Mouse (Mus musculus): Measurements from ENCODE around the gene Glipr1. TPM values are rescaled to one million over a fixed set of nuclear protein-coding genes. Genes with fewer than 3 reads are reported as not detected.

The Glipr1 gene
- polyA plus RNA-seq, 1 experiment from 2014 or later = 14.7 TPM

- H3K4me1 ChIP-seq (ENCODE audit: control insufficient read depth, insufficient read depth, low read length) = no peaks in the 10 kb centered on the region
- H3K27me3 ChIP-seq (ENCODE audit: control insufficient read depth, insufficient read depth, low read length) = no peaks in the 10 kb centered on the region
- H3K4me2 ChIP-seq (ENCODE audit: low read depth, low read length) = no peak overlapping the region
- H3K9ac ChIP-seq (ENCODE audit: low read length) = no peak overlapping the region
- H3K27ac ChIP-seq (ENCODE audit: low read length) = no peak overlapping the region
- H3K36me3 ChIP-seq (ENCODE audit: control insufficient read depth, insufficient read depth, low read length) = no peaks in the 10 kb centered on the region
- no peak for ATAC-seq (ENCODE audit: insufficient read depth, low FRiP score)
- 68% methylated on average over 4 of the region's 4 CpGs for WGBS
- H3K4me3 ChIP-seq (replicated peaks; ENCODE audit: low read length) = no peak overlapping the region
- H3K9me3 ChIP-seq (replicated peaks; ENCODE audit: control insufficient read depth, low read length) = no peaks in the 10 kb centered on the region
These were observed 53.4 kb downstream of the Glipr1 start for GRCm38 (mm10) chr10:111949008-111949407.

GRCm38 (mm10) chr10:111948041-111948440, 54.4 kb downstream of the Glipr1 start:
- no peak overlapping the region for H3K9ac ChIP-seq (ENCODE audit: low read length)
- no peaks in the 10 kb centered on the region for H3K9me3 ChIP-seq (replicated peaks; ENCODE audit: control insufficient read depth, low read length)
- 93% methylated on average over 1 of the region's 1 CpGs for WGBS
- H3K27ac ChIP-seq (ENCODE audit: low read length) = no peak overlapping the region
- H3K4me1 ChIP-seq (ENCODE audit: control insufficient read depth, insufficient read depth, low read length) = no peaks in the 10 kb centered on the region
- no peak overlapping the region for H3K4me3 ChIP-seq (replicated peaks; ENCODE audit: low read length)
- no peaks in the 10 kb centered on the region for H3K36me3 ChIP-seq (ENCODE audit: control insufficient read depth, insufficient read depth, low read length)
- H3K27me3 ChIP-seq (ENCODE audit: control insufficient read depth, insufficient read depth, low read length) = no peaks in the 10 kb centered on the region
- no peak overlapping the region for H3K4me2 ChIP-seq (ENCODE audit: low read depth, low read length)
- ATAC-seq (ENCODE audit: insufficient read depth, low FRiP score) = no peak

- H3K9me3 ChIP-seq (replicated peaks; ENCODE audit: control insufficient read depth, low read length) = no peaks in the 10 kb centered on the region
- H3K4me1 ChIP-seq (ENCODE audit: control insufficient read depth, insufficient read depth, low read length) = no peaks in the 10 kb centered on the region
- H3K36me3 ChIP-seq (ENCODE audit: control insufficient read depth, insufficient read depth, low read length) = no peaks in the 10 kb centered on the region
- no peak overlapping the region for H3K9ac ChIP-seq (ENCODE audit: low read length)
- no peak overlapping the region for H3K4me3 ChIP-seq (replicated peaks; ENCODE audit: low read length)
- H3K27me3 ChIP-seq (ENCODE audit: control insufficient read depth, insufficient read depth, low read length) = no peaks in the 10 kb centered on the region
- no peak overlapping the region for H3K27ac ChIP-seq (ENCODE audit: low read length)
- H3K4me2 ChIP-seq (ENCODE audit: low read depth, low read length) = no peak overlapping the region
- no peak for ATAC-seq (ENCODE audit: insufficient read depth, low FRiP score)
- WGBS = 58% methylated on average over 3 of the region's 3 CpGs
These were observed 56.9 kb downstream of the Glipr1 start for GRCm38 (mm10) chr10:111945563-111945962.

GRCm38 (mm10) chr10:111943026-111943425, 59.4 kb downstream of the Glipr1 start:
- Histone ChIP-seq H3K27me3 (ENCODE audit: control insufficient read depth, insufficient read depth, low read length) (no peaks in the 10 kb centered on the region), H3K27ac (ENCODE audit: low read length) (no peak overlapping the region), H3K9ac (ENCODE audit: low read length) (no peak overlapping the region), H3K4me3 (replicated peaks; ENCODE audit: low read length) (no peak overlapping the region), H3K36me3 (ENCODE audit: control insufficient read depth, insufficient read depth, low read length) (no peaks in the 10 kb centered on the region), H3K4me1 (ENCODE audit: control insufficient read depth, insufficient read depth, low read length) (no peaks in the 10 kb centered on the region), H3K9me3 (replicated peaks; ENCODE audit: control insufficient read depth, low read length) (no peaks in the 10 kb centered on the region), H3K4me2 (ENCODE audit: low read depth, low read length) (no peak overlapping the region)
- 79% methylated on average over 7 of the region's 7 CpGs for WGBS
- no peak for ATAC-seq (ENCODE audit: insufficient read depth, low FRiP score)

GRCm38 (mm10) chr10:111937146-111937534, 65.3 kb downstream of the Glipr1 start:
- Histone ChIP-seq H3K4me2 (ENCODE audit: low read depth, low read length) (no peak overlapping the region), H3K4me1 (ENCODE audit: control insufficient read depth, insufficient read depth, low read length) (peaks cover 5% of the 10 kb centered on the region), H3K4me3 (replicated peaks; ENCODE audit: low read length) (no peak overlapping the region), H3K36me3 (ENCODE audit: control insufficient read depth, insufficient read depth, low read length) (no peaks in the 10 kb centered on the region), H3K27me3 (ENCODE audit: control insufficient read depth, insufficient read depth, low read length) (no peaks in the 10 kb centered on the region), H3K27ac (ENCODE audit: low read length) (peak overlapping the region; percentile 40; the same call in 1 of the 2 replicates), H3K9me3 (replicated peaks; ENCODE audit: control insufficient read depth, low read length) (no peaks in the 10 kb centered on the region), H3K9ac (ENCODE audit: low read length) (no peak overlapping the region)
- WGBS = 41% methylated on average over 5 of the region's 5 CpGs
- no peak for ATAC-seq (ENCODE audit: insufficient read depth, low FRiP score)

GRCm38 (mm10) chr10:111936491-111937145, 65.8 kb downstream of the Glipr1 start:
- Histone ChIP-seq H3K4me1 (ENCODE audit: control insufficient read depth, insufficient read depth, low read length) (peaks cover 5% of the 10 kb centered on the region), H3K36me3 (ENCODE audit: control insufficient read depth, insufficient read depth, low read length) (no peaks in the 10 kb centered on the region), H3K9me3 (replicated peaks; ENCODE audit: control insufficient read depth, low read length) (no peaks in the 10 kb centered on the region), H3K27me3 (ENCODE audit: control insufficient read depth, insufficient read depth, low read length) (no peaks in the 10 kb centered on the region), H3K9ac (ENCODE audit: low read length) (peak overlapping the region; percentile 20; the same call in 1 of the 2 replicates), H3K4me2 (ENCODE audit: low read depth, low read length) (no peak overlapping the region), H3K4me3 (replicated peaks; ENCODE audit: low read length) (no peak overlapping the region), H3K27ac (ENCODE audit: low read length) (peak overlapping the region; percentile 40; the same call in 1 of the 2 replicates)
- 27% methylated on average over 13 of the region's 13 CpGs for WGBS
- ATAC-seq (ENCODE audit: insufficient read depth, low FRiP score) = peak; percentile 56; the same call in 1 of the 2 replicates

GRCm38 (mm10) chr10:111936021-111936420, 66.4 kb downstream of the Glipr1 start:
- Histone ChIP-seq H3K27ac (ENCODE audit: low read length) (peak overlapping the region; percentile 40; the same call in 1 of the 2 replicates), H3K4me2 (ENCODE audit: low read depth, low read length) (no peak overlapping the region), H3K9ac (ENCODE audit: low read length) (no peak overlapping the region), H3K9me3 (replicated peaks; ENCODE audit: control insufficient read depth, low read length) (no peaks in the 10 kb centered on the region), H3K36me3 (ENCODE audit: control insufficient read depth, insufficient read depth, low read length) (no peaks in the 10 kb centered on the region), H3K4me3 (replicated peaks; ENCODE audit: low read length) (no peak overlapping the region), H3K4me1 (ENCODE audit: control insufficient read depth, insufficient read depth, low read length) (peaks cover 5% of the 10 kb centered on the region), H3K27me3 (ENCODE audit: control insufficient read depth, insufficient read depth, low read length) (no peaks in the 10 kb centered on the region)
- ATAC-seq (ENCODE audit: insufficient read depth, low FRiP score) = no peak
- 78% methylated on average over 4 of the region's 4 CpGs for WGBS

Other genes with a start within 250 kb of the Glipr1 start
- 38.0 and 40.2 TPM in 2 replicates for gene Krr1, start 30.0 kb downstream of the Glipr1 start, polyA plus RNA-seq (2015; fragmentation: Nextera tagmentation; extraction: Ambion mirVana)
- not detected in 2 replicates for gene Glipr1l1, start 57.6 kb upstream of the Glipr1 start, polyA plus RNA-seq (2015; fragmentation: Nextera tagmentation; extraction: Ambion mirVana)
- gene Glipr1l2, start 80.7 kb upstream of the Glipr1 start, polyA plus RNA-seq (2015; fragmentation: Nextera tagmentation; extraction: Ambion mirVana) = not detected in 2 replicates
- gene Glipr1l3, start 157.7 kb upstream of the Glipr1 start, polyA plus RNA-seq (2015; fragmentation: Nextera tagmentation; extraction: Ambion mirVana) = not detected in 2 replicates
- 0.32 TPM in 1 of 2 replicates, not detected in the other for gene Caps2, start 161.0 kb upstream of the Glipr1 start, polyA plus RNA-seq (2015; fragmentation: Nextera tagmentation; extraction: Ambion mirVana)